Mouse (Mus musculus) lung, adult 2 months (tissue): ENCODE measurements around the gene Sox1. TPM values are rescaled to one million over a fixed set of nuclear protein-coding genes. Genes with fewer than 3 reads are reported as not detected.

Source experiments
- DNase-seq: peaks from one replicate; pipeline ENCODE4 v3.0.0; 2022
- H3K4me1 ChIP-seq: fragments of 200-500 bp; 2 replicates; pipeline ENCODE4 v1.6.1; 2011; ENCODE audit warnings: low read length; ENCODE audit not compliant: control insufficient read depth, insufficient read depth
- H3K4me3 ChIP-seq: fragments of 200-500 bp; replicated peaks from 2 replicates; pipeline ENCODE3; 2011; ENCODE audit warnings: low read depth, mild to moderate bottlenecking, control low read depth, low read length; ENCODE audit errors: extremely low read depth
- CTCF ChIP-seq: fragments of 200-500 bp; IDR thresholded peaks from 2 replicates; pipeline ENCODE4 v1.5.1; 2011; ENCODE audit warnings: mild to moderate bottlenecking, low read length, control low read depth; ENCODE audit not compliant: insufficient read depth
- POLR2A ChIP-seq: fragments of 200-500 bp; IDR thresholded peaks from 2 replicates; pipeline ENCODE4 v1.6.1; 2011; ENCODE audit warnings: low read depth, mild to moderate bottlenecking, control low read depth, low read length, borderline replicate concordance; ENCODE audit errors: extremely low read depth
- WGBS: fragments of 180-500 bp; shearing (Covaris S2); methylation state at CpG from one replicate; pipeline ENCODE4 v1.1.7; 2018; 5-methylcytosine and 5-hydroxymethylcytosine counted together
- polyA plus RNA-seq: library from polyadenylated mRNA; depleted of rRNA; stranded (reverse); fragments of >200 nt; gene quantifications from 2 replicates; pipeline ENCODE4 v1.2.3, GENCODE M21; 2012

Sox1 gene
- polyA plus RNA-seq, 1 experiment, result not detected

DNA sequence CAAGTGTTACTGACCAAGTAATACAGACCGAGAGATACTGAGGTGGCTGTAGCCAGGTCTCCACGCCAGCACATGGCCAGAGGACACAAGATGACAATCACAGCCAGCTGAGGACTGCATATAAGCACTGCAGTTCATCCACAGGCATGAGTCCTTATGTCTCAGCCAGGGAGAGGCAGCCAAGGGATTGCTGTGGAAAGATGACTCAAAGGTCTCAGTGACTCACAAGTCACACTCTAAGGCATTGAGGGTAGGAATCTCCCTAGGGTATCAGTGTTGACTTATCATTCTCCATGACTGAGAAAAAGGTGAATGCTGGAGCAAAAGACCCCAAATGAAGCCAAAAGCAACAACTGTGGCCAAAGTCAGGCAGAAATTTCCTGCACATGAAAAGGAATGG, 22.0 kb downstream of the Sox1 start:
- H3K4me3 ChIP-seq, result no peak overlapping the region
- DNase-seq, result no peak
- WGBS, result 74% methylated on average over 2 of the region's 2 CpGs
- no peak for TF ChIP-seq CTCF
- no peak for TF ChIP-seq POLR2A
- no peaks in the 10 kb centered on the region for H3K4me1 ChIP-seq

DNA sequence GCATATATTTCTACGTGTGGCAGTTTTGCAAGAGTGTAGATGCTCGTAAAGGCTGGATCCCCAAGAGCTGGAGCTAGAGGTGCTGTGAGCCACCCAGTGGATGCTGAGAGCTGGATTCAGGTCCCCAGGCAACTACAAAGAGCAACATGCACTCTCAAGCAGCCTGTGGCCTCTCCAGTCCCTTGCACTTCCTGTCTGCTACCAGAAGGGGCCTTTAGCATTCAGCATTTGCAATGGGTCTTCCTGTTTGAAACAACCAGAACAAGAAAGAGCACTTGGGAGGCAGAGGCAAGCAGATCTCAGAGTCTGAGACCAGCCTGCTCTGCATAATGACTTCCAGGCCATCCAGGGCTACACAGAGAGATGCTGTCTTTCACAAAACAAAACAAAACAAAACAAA, 25.4 kb downstream of the Sox1 start:
- no peak for TF ChIP-seq POLR2A
- TF ChIP-seq CTCF, result no peak
- DNase-seq, result no peak
- 73% methylated on average over 2 of the region's 2 CpGs for WGBS
- Histone ChIP-seq H3K4me1 (no peaks in the 10 kb centered on the region), H3K4me3 (no peak overlapping the region)

DNA sequence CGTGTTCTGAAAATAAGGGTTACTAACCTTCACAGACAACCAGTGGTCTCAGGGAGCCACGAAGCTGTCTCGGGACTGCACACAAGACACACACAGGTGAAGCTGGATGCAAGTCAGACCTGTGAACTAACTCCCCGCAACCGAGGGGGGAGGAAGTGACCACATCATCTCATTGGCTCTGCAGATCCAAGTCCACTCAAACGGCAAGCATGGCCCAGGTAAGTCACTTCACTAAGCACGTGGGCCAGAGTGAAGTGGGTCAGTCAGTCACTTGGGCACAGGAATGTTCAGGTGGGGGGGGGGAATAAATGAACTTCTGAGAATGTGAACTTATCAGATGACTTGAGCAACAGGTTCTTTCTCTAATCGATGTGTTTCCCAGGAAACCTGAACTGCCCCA, 30.8 kb downstream of the Sox1 start:
- 71% methylated on average over 8 of the region's 8 CpGs for WGBS
- DNase-seq, result no peak

DNA sequence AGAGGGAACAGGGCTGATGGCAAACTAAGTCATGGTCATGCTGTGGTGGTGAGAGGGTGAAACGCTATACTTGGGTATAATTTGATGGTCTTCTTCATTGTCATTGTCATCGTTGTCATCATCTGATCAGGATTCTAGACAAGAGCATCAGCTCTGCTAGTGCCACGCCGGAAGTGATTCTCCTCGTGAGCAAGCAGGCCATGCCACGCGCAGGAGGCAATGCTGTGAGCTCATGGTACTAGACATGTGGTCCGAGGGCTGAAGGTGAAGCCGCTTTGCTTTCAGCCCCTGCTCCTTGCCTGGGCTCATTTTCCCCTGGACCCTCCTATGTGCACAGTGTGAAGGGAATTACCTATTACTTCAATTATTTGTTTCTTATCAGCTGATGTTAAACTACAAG, 32.3 kb downstream of the Sox1 start:
- TF ChIP-seq POLR2A, result no peak
- no peak for TF ChIP-seq CTCF
- WGBS, result 76% methylated on average over 9 of the region's 9 CpGs
- Histone ChIP-seq H3K4me1 (no peaks in the 10 kb centered on the region), H3K4me3 (no peak overlapping the region)
- no peak for DNase-seq

More for the DNA sequence above, 30.8 kb downstream of the Sox1 start:
- Histone ChIP-seq H3K4me3 (no peak overlapping the region), H3K4me1 (no peaks in the 10 kb centered on the region)
- no peak for TF ChIP-seq CTCF
- no peak for TF ChIP-seq POLR2A

DNA sequence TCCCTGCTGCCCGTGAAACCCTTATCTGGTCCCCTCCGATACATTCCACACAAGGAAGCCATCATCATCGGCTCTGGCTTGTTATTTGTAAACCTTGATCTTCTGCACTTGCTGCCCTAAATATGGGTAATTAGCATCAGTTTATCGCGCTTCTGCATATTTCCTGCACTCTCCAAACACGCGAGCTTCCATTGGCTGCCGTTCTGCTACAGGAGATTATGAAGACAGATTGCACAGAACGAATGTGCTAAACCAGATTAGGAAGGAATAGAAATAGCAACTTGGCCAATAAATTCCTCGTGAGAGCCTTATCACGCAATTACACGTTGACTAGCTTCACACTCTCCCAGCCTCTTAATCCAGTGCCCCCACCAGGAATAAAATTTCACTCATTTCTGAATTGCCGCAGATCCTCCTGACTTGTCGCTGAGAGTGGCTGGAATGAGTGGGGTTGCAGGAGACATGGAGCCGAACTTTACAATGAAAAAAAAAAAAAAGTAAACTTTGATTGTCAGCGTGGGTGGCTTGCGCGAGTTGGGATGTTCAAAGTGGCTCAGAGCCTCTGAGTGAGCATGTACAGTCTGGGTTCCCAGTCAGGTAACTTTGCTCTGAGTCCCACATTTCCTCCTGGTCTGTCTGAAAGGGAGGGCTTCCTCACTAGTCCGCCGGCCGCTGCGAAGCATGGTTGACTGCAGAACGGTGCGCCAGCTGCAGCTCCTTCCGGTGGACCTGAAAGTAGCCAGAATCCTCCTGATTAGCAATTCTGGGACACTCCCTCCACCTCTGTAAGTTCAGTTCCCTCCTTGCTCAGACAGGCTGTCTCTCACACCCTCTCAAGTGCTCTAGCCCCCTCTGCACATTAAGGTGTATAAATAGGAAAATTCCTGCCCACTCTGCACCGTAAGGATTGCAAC, 33.0 kb downstream of the Sox1 start:
- WGBS, result 14% methylated on average over 26 of the region's 26 CpGs
- Histone ChIP-seq H3K4me3 (no peak overlapping the region), H3K4me1 (no peaks in the 10 kb centered on the region)
- no peak for DNase-seq
- TF ChIP-seq CTCF (no peak), POLR2A (no peak)

DNA sequence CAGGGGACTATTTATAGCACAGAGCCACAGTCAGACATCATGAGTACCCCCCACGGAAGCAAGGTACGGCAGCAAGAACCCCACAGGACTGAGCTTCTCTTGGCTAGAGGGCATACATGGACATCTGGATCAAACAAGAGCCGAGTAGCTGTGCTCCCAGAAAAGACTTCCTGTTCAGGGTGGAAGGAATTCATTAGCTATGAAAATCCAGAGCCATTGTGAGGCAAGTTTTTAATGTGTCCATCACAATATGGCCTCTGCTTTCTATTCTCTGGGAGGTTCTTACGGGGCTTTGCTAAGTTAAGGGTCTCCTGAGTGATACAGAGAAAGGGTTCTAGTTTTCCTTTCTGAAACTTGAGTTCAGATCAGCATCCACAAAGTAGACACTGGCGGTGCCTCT, 33.8 kb downstream of the Sox1 start:
- no peak overlapping the region for H3K4me3 ChIP-seq
- TF ChIP-seq CTCF (no peak), POLR2A (no peak)
- WGBS, result 27% methylated on average over 5 of the region's 5 CpGs
- no peaks in the 10 kb centered on the region for H3K4me1 ChIP-seq
- DNase-seq, result no peak

DNA sequence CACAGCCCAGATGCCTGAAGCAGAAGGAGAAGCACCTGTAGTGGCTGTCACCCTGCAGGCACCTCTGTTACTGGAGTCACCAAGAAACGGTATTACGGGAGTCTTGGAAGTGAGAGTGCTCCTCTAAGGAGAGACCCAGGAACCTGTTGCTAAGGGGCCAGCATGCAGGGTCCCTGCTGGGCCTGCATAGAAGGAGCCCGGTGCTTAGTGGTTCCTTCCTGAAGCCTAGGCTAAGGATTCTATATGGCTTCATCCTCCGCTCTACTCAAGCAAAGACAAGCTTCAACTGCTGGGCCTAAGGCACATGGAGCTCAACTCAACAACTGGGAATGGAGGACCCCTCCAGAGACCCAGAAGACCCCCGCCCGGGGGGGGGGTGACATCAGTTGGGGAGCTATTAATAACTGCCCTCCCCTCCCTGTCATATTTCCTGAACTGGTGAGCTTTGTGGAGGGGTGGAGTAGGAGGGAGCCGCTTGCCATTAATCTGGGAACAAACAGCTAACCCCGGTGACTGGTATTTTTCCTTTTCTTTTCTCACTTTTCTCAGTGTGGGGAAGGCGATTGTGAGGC, 34.6 kb downstream of the Sox1 start:
- 15% methylated on average over 9 of the region's 9 CpGs for WGBS
- no peak for DNase-seq
- no peak overlapping the region for H3K4me3 ChIP-seq
- H3K4me1 ChIP-seq, result no peaks in the 10 kb centered on the region
- TF ChIP-seq CTCF (no peak), POLR2A (no peak)

DNA sequence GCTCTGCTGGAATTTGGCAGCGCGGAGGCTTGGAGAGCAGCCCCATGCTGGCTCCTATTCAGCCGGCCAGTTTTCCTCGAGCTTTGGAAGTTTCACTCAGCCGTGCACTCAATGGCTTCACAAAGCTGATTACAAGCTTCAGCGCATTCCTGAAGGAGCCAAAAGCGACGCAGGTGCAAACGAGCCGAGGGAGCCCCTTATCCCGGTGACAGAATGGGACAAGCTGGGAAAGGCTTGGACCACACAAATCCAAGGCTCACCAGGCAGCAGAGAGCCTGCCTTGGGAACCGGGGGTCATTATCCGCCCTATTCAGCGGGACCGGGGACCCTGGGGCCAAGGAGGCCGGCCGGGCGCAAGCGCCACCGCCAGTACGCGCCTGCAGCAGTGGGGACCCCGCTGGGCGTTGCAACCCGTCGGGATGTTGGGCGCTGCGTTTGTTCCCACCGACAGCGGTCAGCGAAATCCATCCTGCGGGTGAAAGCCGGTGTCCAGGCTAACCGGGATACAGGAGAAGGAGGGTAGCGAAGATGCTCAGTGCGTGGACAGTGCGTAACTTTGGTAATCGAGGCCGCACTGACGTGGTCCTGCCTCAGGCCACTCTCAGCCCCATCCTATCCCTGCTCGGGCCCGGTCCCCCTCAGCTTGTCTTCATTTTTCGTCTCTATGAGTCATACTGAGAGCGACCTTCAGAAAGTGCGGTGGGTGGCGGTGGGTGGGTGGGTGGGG, 35.2 kb downstream of the Sox1 start:
- 3% methylated on average over 46 of the region's 46 CpGs for WGBS
- no peak for DNase-seq
- TF ChIP-seq POLR2A, result no peak
- TF ChIP-seq CTCF, result no peak
- H3K4me3 ChIP-seq, result no peak overlapping the region
- no peaks in the 10 kb centered on the region for H3K4me1 ChIP-seq

DNA sequence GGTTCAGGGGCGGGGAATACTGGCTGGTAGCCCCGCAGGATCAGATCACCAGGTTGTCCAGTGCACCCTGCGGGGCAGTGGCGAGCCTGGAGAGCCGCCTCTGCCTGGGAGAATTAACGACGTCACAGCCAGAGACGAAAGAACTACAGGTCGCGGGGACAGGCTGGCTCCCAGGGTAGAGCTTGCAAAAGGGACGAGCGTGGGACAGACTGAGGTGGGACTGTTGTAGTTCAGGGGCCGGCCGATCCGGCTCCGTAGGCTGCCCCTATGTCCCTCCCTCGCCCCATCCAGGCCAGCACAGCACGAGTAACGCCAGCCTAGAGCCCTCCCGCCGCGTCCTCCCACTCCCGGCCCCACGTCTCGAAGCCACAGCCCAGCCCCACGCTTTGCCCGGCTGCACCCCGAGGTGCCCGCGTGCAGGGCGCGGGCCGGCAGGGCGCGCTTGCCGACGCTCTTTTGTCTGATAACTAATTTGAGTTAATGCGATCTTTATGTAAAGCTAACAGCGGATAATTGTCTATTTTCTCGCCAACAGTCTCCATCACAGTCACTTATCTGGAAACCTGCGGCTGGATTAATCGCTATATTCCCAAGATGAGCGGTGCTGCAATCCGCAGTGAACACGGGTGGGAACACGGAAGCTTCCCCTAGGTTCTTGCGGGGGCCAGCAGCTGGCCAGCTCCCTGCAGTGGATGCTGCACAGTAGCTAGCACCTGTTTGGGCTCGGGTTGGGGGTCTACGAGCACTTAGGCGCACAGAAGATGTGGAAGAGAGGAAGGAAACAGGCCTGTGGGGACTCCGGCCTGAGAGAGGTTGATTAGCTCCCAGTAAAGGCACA, 36.0 kb downstream of the Sox1 start:
- H3K4me1 ChIP-seq, result no peaks in the 10 kb centered on the region
- WGBS, result 3% methylated on average over 51 of the region's 51 CpGs
- no peak overlapping the region for H3K4me3 ChIP-seq

More for the DNA sequence above, 36.0 kb downstream of the Sox1 start:
- no peak for DNase-seq
- TF ChIP-seq POLR2A (no peak), CTCF (no peak)
